Mouse (Mus musculus) telencephalon, adult 2 months (tissue): ENCODE measurements around the gene Foxo6.

Experiments
- DNase-seq: peaks from one replicate; pipeline ENCODE4 v3.0.0-alpha.2; 2011; ENCODE audit warnings: low read depth, low spot score

Gene Foxo6

GRCm38 (mm10) chr4:120248800-120249261 lies 38.3 kb downstream of the Foxo6 start:
- no peak for DNase-seq

GRCm38 (mm10) chr4:120247412-120247811 lies 39.7 kb downstream of the Foxo6 start:
- no peak for DNase-seq

GRCm38 (mm10) chr4:120246086-120246485 lies 41.1 kb downstream of the Foxo6 start:
- DNase-seq: no peak

- DNase-seq: no peak
Measured at GRCm38 (mm10) chr4:120242783-120243262, 44.3 kb downstream of the Foxo6 start.

- no peak for DNase-seq
Measured at GRCm38 (mm10) chr4:120241106-120241505, 46.0 kb downstream of the Foxo6 start.

GRCm38 (mm10) chr4:120239419-120239818 lies 47.7 kb downstream of the Foxo6 start:
- no peak for DNase-seq

GRCm38 (mm10) chr4:120233243-120233642 lies 53.9 kb downstream of the Foxo6 start:
- DNase-seq: no peak

GRCm38 (mm10) chr4:120232541-120232940 lies 54.6 kb downstream of the Foxo6 start:
- no peak for DNase-seq

GRCm38 (mm10) chr4:120231982-120232381 lies 55.2 kb downstream of the Foxo6 start:
- no peak for DNase-seq

- peak; percentile 15 for DNase-seq
Measured at GRCm38 (mm10) chr4:120230256-120230649, 56.9 kb downstream of the Foxo6 start.

- no peak for DNase-seq
Measured at GRCm38 (mm10) chr4:120229505-120230255, 57.5 kb downstream of the Foxo6 start.

GRCm38 (mm10) chr4:120228613-120229012 lies 58.5 kb downstream of the Foxo6 start:
- DNase-seq: no peak

GRCm38 (mm10) chr4:120227224-120227623 lies 59.9 kb downstream of the Foxo6 start:
- DNase-seq: no peak

GRCm38 (mm10) chr4:120226682-120227081 lies 60.5 kb downstream of the Foxo6 start:
- DNase-seq: no peak

- DNase-seq: peak; percentile 50
Measured at GRCm38 (mm10) chr4:120225135-120225780, 61.9 kb downstream of the Foxo6 start.

GRCm38 (mm10) chr4:120223805-120224204 lies 63.3 kb downstream of the Foxo6 start:
- DNase-seq: no peak

- no peak for DNase-seq
Measured at GRCm38 (mm10) chr4:120223108-120223745, 63.9 kb downstream of the Foxo6 start.

- no peak for DNase-seq
Measured at GRCm38 (mm10) chr4:120221708-120222107, 65.4 kb downstream of the Foxo6 start.

- no peak for DNase-seq
Measured at GRCm38 (mm10) chr4:120218878-120219277, 68.3 kb downstream of the Foxo6 start.
